Mouse (Mus musculus) ES-E14 (cell line): ENCODE data around the gene Sbf1. TPM values are rescaled to one million over a fixed set of nuclear protein-coding genes. Genes with fewer than 3 reads are reported as not detected.

Experiments
- DNase-seq: peaks from one replicate; pipeline ENCODE4 v3.0.0-alpha.2; 2013; ENCODE audit warnings: low read depth, low spot score
- H3K27ac ChIP-seq: 2 replicates; pipeline ENCODE4 v1.5.1; 2012; ENCODE audit warnings: low read depth, mild to moderate bottlenecking, low read length, moderate library complexity, mixed read lengths; ENCODE audit not compliant: poor library complexity, insufficient read depth, severe bottlenecking
- H3K36me3 ChIP-seq: 2 replicates; pipeline ENCODE4 v1.6.1; 2012; ENCODE audit warnings: mild to moderate bottlenecking, low read length, moderate library complexity, mixed read lengths; ENCODE audit not compliant: control insufficient read depth, poor library complexity, insufficient read depth, severe bottlenecking
- H3K4me1 ChIP-seq, 2 experiments: fragments of 150-350 bp in 1 of 2; sonication (generic) in 1 of 2; 2 replicates each; pipeline ENCODE4 v1.6.1; 2012; ENCODE audit warnings: low read length in 2 of 2, mild to moderate bottlenecking in 1 of 2, mixed read lengths in 1 of 2; ENCODE audit not compliant: control insufficient read depth in 2 of 2, insufficient read depth in 2 of 2, poor library complexity in 1 of 2
- H3K4me3 ChIP-seq, 2 experiments: fragments of 150-350 bp in 1 of 2; sonication (generic) in 1 of 2; 2 replicates each; pipeline ENCODE4 v1.5.1; 2012; ENCODE audit warnings: low read length in 2 of 2, low read depth in 1 of 2, mild to moderate bottlenecking in 1 of 2, mixed read lengths in 1 of 2; ENCODE audit not compliant: insufficient read depth in 1 of 2, poor library complexity in 1 of 2, severe bottlenecking in 1 of 2
- H3K9ac ChIP-seq: 2 replicates; pipeline ENCODE4 v1.6.1; 2012; ENCODE audit warnings: low read depth, mild to moderate bottlenecking, low read length, mixed read lengths; ENCODE audit not compliant: poor library complexity, insufficient read depth, severe bottlenecking
- H3K9me3 ChIP-seq: fragments of 150-350 bp; sonication (generic); 2 replicates; pipeline ENCODE4 v1.6.1; 2012; ENCODE audit warnings: low read depth, mild to moderate bottlenecking, low read length; ENCODE audit not compliant: control insufficient read depth, insufficient read depth
- CHD2 ChIP-seq: IDR thresholded peaks from 2 replicates; pipeline ENCODE4 v1.6.1; 2014; ENCODE audit warnings: mild to moderate bottlenecking, low read depth, low read length, inconsistent platforms
- HCFC1 ChIP-seq: IDR thresholded peaks from 2 replicates; pipeline ENCODE4 v1.6.1; 2012; ENCODE audit warnings: low read length, inconsistent platforms, borderline replicate concordance; ENCODE audit not compliant: insufficient read depth
- MAFK ChIP-seq: IDR thresholded peaks from 2 replicates; pipeline ENCODE4 v1.6.1; 2014; ENCODE audit warnings: mild to moderate bottlenecking, low read depth, low read length, inconsistent platforms; ENCODE audit not compliant: insufficient read depth
- ZC3H11A ChIP-seq: IDR thresholded peaks from 2 replicates; pipeline ENCODE4 v1.6.1; 2012; ENCODE audit warnings: low read depth, mild to moderate bottlenecking, inconsistent platforms, low read length, borderline replicate concordance
- ZNF384 ChIP-seq: IDR thresholded peaks from 2 replicates; pipeline ENCODE4 v1.6.1; 2012; ENCODE audit warnings: low read depth, low read length, inconsistent platforms
- in situ Hi-C, 2 experiments: fragments of 600-800 bp; cut with MboI; formaldehyde crosslinking; loops; one replicate each; pipeline ENCODE4 v1.15.1; 2025; ENCODE audit warnings: low sequenced_read_pairs in 2 of 2, inconsistent platforms in 1 of 2; ENCODE audit not compliant: unreplicated experiment in 2 of 2
- total RNA-seq: library from RNA; depleted of rRNA; stranded (reverse); fragments of 300-350 nt; gene quantifications from 2 replicates; pipeline ENCODE4 v1.2.3, GENCODE M21; 2012

Sbf1 gene
- total RNA-seq, 1 experiment, result 134 TPM

DNA sequence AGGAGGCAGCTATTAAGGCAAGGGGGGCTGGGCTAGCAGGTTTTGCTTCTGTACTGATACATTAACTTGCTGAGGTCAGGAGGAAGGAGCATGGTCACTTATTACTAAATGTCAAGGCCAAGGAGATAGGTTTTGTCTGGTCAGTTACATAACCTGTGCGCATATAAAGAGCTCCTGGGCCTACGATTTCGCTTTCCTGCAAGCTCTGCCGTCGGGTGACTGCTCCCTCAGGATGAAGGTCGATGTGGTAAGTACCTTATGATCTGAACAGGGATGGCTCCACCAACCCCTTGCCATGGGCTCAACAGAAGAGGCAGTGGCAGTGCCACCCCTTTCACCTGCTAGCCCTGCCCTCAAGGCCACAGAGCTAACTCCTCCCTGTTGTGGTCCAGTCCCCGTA is 19.2 kb upstream of the Sbf1 start, which contains the start of gene Miox:
Gene Miox, plus strand, starts transcription at position 128 of the 400 bp plus-strand sequence.
- TF ChIP-seq MAFK, result no peak
- no peak for TF ChIP-seq CHD2
- TF ChIP-seq HCFC1, result no peak
- TF ChIP-seq ZNF384, result no peak
- TF ChIP-seq ZC3H11A, result no peak
- H3K27ac ChIP-seq, result no peak within 1 kb of the TSS
- H3K4me3 ChIP-seq, result peak within 1 kb of the TSS in 1 of 2 experiments; percentile 68; a peak in 1 of 4 replicates
- no peaks in the 10 kb centered on the region for H3K36me3 ChIP-seq
- DNase-seq, result no peak
- H3K4me1 ChIP-seq, result 0 out of 4 replicates have a peak, but pooled peaks cover 0 to 4% of the 10 kb centered on the region in 2 experiments
- in situ Hi-C loops, result no loop called here
- no peak within 1 kb of the TSS for H3K9ac ChIP-seq
- H3K9me3 ChIP-seq, result 0 out of 2 replicates have a peak, but pooled peaks cover 1% of the 10 kb centered on the region

GRCm38 (mm10) chr15:89326441-89326840 is 11.3 kb upstream of the Sbf1 start:
- H3K9ac ChIP-seq, result no peak overlapping the region
- in situ Hi-C loops, result no loop called here
- no peak overlapping the region for H3K27ac ChIP-seq
- H3K4me3 ChIP-seq, result no peak overlapping the region
- no peak for DNase-seq
- no peak for TF ChIP-seq ZC3H11A
- no peak for TF ChIP-seq CHD2
- TF ChIP-seq HCFC1, result no peak
- no peak for TF ChIP-seq MAFK
- no peak for TF ChIP-seq ZNF384
- H3K4me1 ChIP-seq, result peaks cover 0 to 4% of the 10 kb centered on the region in 2 experiments; a peak in 1 of 4 replicates
- peaks cover 2% of the 10 kb centered on the region; the same call in 1 of the 2 replicates for H3K36me3 ChIP-seq
- H3K9me3 ChIP-seq, result no peaks in the 10 kb centered on the region

GRCm38 (mm10) chr15:89323656-89324055 is 8.5 kb upstream of the Sbf1 start:
- Histone ChIP-seq H3K9me3 (no peaks in the 10 kb centered on the region), H3K4me3 (peak overlapping the region; percentile 69 to 72), H3K9ac (peak overlapping the region; percentile 65; the same call in 1 of the 2 replicates), H3K27ac (no peak overlapping the region), H3K36me3 (peaks cover 2% of the 10 kb centered on the region; the same call in 1 of the 2 replicates), H3K4me1 (peaks cover 0 to 6% of the 10 kb centered on the region in 2 experiments; a peak in 1 of 4 replicates)
- no peak for DNase-seq
- in situ Hi-C loops, result no loop called here
- TF ChIP-seq ZNF384, result no peak

- H3K9me3 ChIP-seq, result no peaks in the 10 kb centered on the region
- peak within 1 kb of the TSS; percentile 69 to 72 for H3K4me3 ChIP-seq
- peak within 1 kb of the TSS; percentile 65 for H3K9ac ChIP-seq
- no peak for TF ChIP-seq ZNF384
- no peak for TF ChIP-seq ZC3H11A
- no peak for TF ChIP-seq MAFK
- no peak for TF ChIP-seq CHD2
- TF ChIP-seq HCFC1, result no peak
- H3K27ac ChIP-seq, result no peak within 1 kb of the TSS; the same call in 1 of the 2 replicates
- in situ Hi-C loops, result no loop called here
- H3K4me1 ChIP-seq, result peaks cover 0 to 6% of the 10 kb centered on the region in 2 experiments; a peak in 1 of 4 replicates
- no peak for DNase-seq
- peaks cover 2% of the 10 kb centered on the region; the same call in 1 of the 2 replicates for H3K36me3 ChIP-seq
These were observed 7.8 kb upstream of the Sbf1 start, which contains the start of gene Adm2 for GRCm38 (mm10) chr15:89322670-89323522. Adm2 (plus strand) TSS chr15:89322720.
